Mouse (Mus musculus) myocyte (in vitro differentiated cells): ENCODE results near the gene Cpa2. TPM values are rescaled to one million over a fixed set of nuclear protein-coding genes. Genes with fewer than 3 reads are reported as not detected.

ENCODE experiments used
- H3K27me3 ChIP-seq: one replicate; pipeline ENCODE4 v1.6.1; 2011; ENCODE audit not compliant: control insufficient read depth, insufficient read depth, insufficient read length
- H3K36me3 ChIP-seq: one replicate; pipeline ENCODE4 v1.6.1; 2011; ENCODE audit not compliant: control insufficient read depth, insufficient read depth
- H3K4me2 ChIP-seq: one replicate; pipeline ENCODE4 v1.6.1; 2011; ENCODE audit warnings: low read depth, control low read depth
- H3K4me3 ChIP-seq: one replicate; pipeline ENCODE4 v1.5.1; 2011; ENCODE audit warnings: mild to moderate bottlenecking, control low read depth, moderate library complexity
- H3K79me2 ChIP-seq: one replicate; pipeline ENCODE4 v1.6.1; 2011; ENCODE audit not compliant: control insufficient read depth, insufficient read depth
- H3ac ChIP-seq: one replicate; pipeline ENCODE4 v1.6.1; 2011; ENCODE audit not compliant: control insufficient read depth, insufficient read length
- CEBPB ChIP-seq: IDR thresholded peaks from 2 replicates; pipeline ENCODE4 v1.6.1; 2011; ENCODE audit warnings: mild to moderate bottlenecking, moderate library complexity; ENCODE audit not compliant: poor library complexity, insufficient read depth, severe bottlenecking
- E2F4 ChIP-seq: IDR thresholded peaks from one replicate; pipeline ENCODE4 v1.6.1; 2011; ENCODE audit warnings: mild to moderate bottlenecking, control low read depth, moderate library complexity; ENCODE audit not compliant: insufficient read depth
- MAX ChIP-seq: IDR thresholded peaks from one replicate; pipeline ENCODE4 v1.6.1; 2011; ENCODE audit warnings: low read depth, mild to moderate bottlenecking, control low read depth
- MYOD1 ChIP-seq, 3 experiments: IDR thresholded peaks; one replicate each; pipeline ENCODE4 v1.6.1; 2011; ENCODE audit warnings: control low read depth in 2 of 3, low read depth in 2 of 3, mild to moderate bottlenecking in 2 of 3, moderate library complexity in 1 of 3; ENCODE audit not compliant: insufficient read length in 2 of 3, control insufficient read depth in 1 of 3
- MYOG ChIP-seq, 3 experiments: IDR thresholded peaks; one replicate each; pipeline ENCODE4 v1.6.1; 2011; ENCODE audit warnings: control low read depth in 2 of 3, low read depth in 2 of 3, mild to moderate bottlenecking in 2 of 3; ENCODE audit not compliant: insufficient read length in 2 of 3, control insufficient read depth in 1 of 3, insufficient read depth in 1 of 3
- POLR2A ChIP-seq: IDR thresholded peaks from one replicate; pipeline ENCODE4 v1.6.1; 2011; ENCODE audit warnings: low read depth, mild to moderate bottlenecking, control low read depth, moderate library complexity; ENCODE audit not compliant: insufficient read length
- POLR2AphosphoS2 ChIP-seq: IDR thresholded peaks from one replicate; pipeline ENCODE4 v1.6.1; 2011; ENCODE audit warnings: low read depth, control low read depth; ENCODE audit not compliant: insufficient read length
- REST ChIP-seq: IDR thresholded peaks from one replicate; pipeline ENCODE4 v1.6.1; 2011; ENCODE audit warnings: mild to moderate bottlenecking, control low read depth, moderate library complexity; ENCODE audit not compliant: insufficient read depth, insufficient read length
- SRF ChIP-seq: IDR thresholded peaks from one replicate; pipeline ENCODE4 v1.6.1; 2011; ENCODE audit warnings: low read depth; ENCODE audit not compliant: control insufficient read depth, insufficient read length
- TCF12 ChIP-seq: IDR thresholded peaks from one replicate; pipeline ENCODE4 v1.6.1; 2011; ENCODE audit warnings: mild to moderate bottlenecking, control low read depth; ENCODE audit not compliant: poor library complexity, insufficient read depth, severe bottlenecking
- TCF3 ChIP-seq: IDR thresholded peaks from one replicate; pipeline ENCODE4 v1.6.1; 2011; ENCODE audit warnings: low read depth, control low read depth; ENCODE audit not compliant: insufficient read length
- USF1 ChIP-seq: IDR thresholded peaks from one replicate; pipeline ENCODE4 v1.6.1; 2011; ENCODE audit warnings: low read depth, mild to moderate bottlenecking, control low read depth, moderate library complexity
- polyA plus RNA-seq: library from polyadenylated mRNA; unstranded; fragments of >200 nt; fragmentation: generic; extraction: Trizol; gene quantifications from one replicate; pipeline ENCODE4 v1.2.1, GENCODE M21; 2012; ENCODE audit warnings: missing spikeins

The Cpa2 gene
- polyA plus RNA-seq, 1 experiment: not detected

- Histone ChIP-seq H3ac (no peak overlapping the region), H3K27me3 (no peaks in the 10 kb centered on the region), H3K4me2 (no peak overlapping the region), H3K36me3 (no peaks in the 10 kb centered on the region), H3K79me2 (no peaks in the 10 kb centered on the region), H3K4me3 (no peak overlapping the region)
- TF ChIP-seq TCF3 (no peak), MYOD1 (IDR thresholded peaks at IDR 0.05; ENCODE audit: control insufficient read depth in 1 of 3, insufficient read length in 2 of 3, low read depth in 2 of 3) (no peak), MYOG (IDR thresholded peaks at IDR 0.05; ENCODE audit: control insufficient read depth in 1 of 3, insufficient read depth in 1 of 3, insufficient read length in 2 of 3, low read depth in 2 of 3) (no peak), USF1 (no peak), REST (no peak), E2F4 (no peak), POLR2A (no peak), TCF12 (no peak), MAX (no peak), POLR2AphosphoS2 (no peak)
Measured at GRCm38 (mm10) chr6:30528800-30529199, 12.6 kb upstream of the Cpa2 start.

GRCm38 (mm10) chr6:30535340-30535739 lies 6.0 kb upstream of the Cpa2 start:
- H3K27me3 ChIP-seq: no peaks in the 10 kb centered on the region
- TF ChIP-seq MYOG (IDR thresholded peaks at IDR 0.05; ENCODE audit: control insufficient read depth in 1 of 3, insufficient read depth in 1 of 3, insufficient read length in 2 of 3, low read depth in 2 of 3) (no peak), USF1 (no peak), MAX (no peak), CEBPB (no peak), POLR2A (no peak), POLR2AphosphoS2 (no peak), TCF12 (no peak), SRF (no peak), REST (no peak), E2F4 (no peak), MYOD1 (IDR thresholded peaks at IDR 0.05; ENCODE audit: control insufficient read depth in 1 of 3, insufficient read length in 2 of 3, low read depth in 2 of 3) (no peak), TCF3 (no peak)
- no peaks in the 10 kb centered on the region for H3K36me3 ChIP-seq
- no peaks in the 10 kb centered on the region for H3K79me2 ChIP-seq
- no peak overlapping the region for H3ac ChIP-seq
- H3K4me2 ChIP-seq: no peak overlapping the region
- H3K4me3 ChIP-seq: no peak overlapping the region

- Histone ChIP-seq H3ac (no peak overlapping the region), H3K4me2 (no peak overlapping the region), H3K27me3 (no peaks in the 10 kb centered on the region), H3K36me3 (no peaks in the 10 kb centered on the region), H3K4me3 (no peak overlapping the region), H3K79me2 (no peaks in the 10 kb centered on the region)
- no peak for TF ChIP-seq USF1
- no peak for TF ChIP-seq POLR2A
Measured at GRCm38 (mm10) chr6:30538240-30538639, 3.1 kb upstream of the Cpa2 start.

- Histone ChIP-seq H3K27me3 (no peaks in the 10 kb centered on the region), H3K79me2 (no peaks in the 10 kb centered on the region), H3ac (no peak overlapping the region), H3K4me2 (no peak overlapping the region), H3K4me3 (no peak overlapping the region), H3K36me3 (no peaks in the 10 kb centered on the region)
- TF ChIP-seq TCF12 (no peak), E2F4 (no peak), TCF3 (no peak), CEBPB (no peak), USF1 (no peak), MAX (no peak), MYOG (IDR thresholded peaks at IDR 0.05; ENCODE audit: control insufficient read depth in 1 of 3, insufficient read depth in 1 of 3, insufficient read length in 2 of 3, low read depth in 2 of 3) (no peak), SRF (no peak), REST (no peak), POLR2A (no peak), POLR2AphosphoS2 (no peak), MYOD1 (IDR thresholded peaks at IDR 0.05; ENCODE audit: control insufficient read depth in 1 of 3, insufficient read length in 2 of 3, low read depth in 2 of 3) (no peak)
Measured at GRCm38 (mm10) chr6:30538800-30539199, 2.6 kb upstream of the Cpa2 start.

GRCm38 (mm10) chr6:30542277-30542676 lies 895 bp downstream of the Cpa2 start:
- TF ChIP-seq REST: no peak
- TF ChIP-seq TCF3: no peak
- TF ChIP-seq MYOD1 (IDR thresholded peaks at IDR 0.05; ENCODE audit: control insufficient read depth in 1 of 3, insufficient read length in 2 of 3, low read depth in 2 of 3): no peak
- TF ChIP-seq SRF: no peak
- no peak for TF ChIP-seq USF1
- TF ChIP-seq MAX: no peak
- TF ChIP-seq POLR2A: no peak
- no peak for TF ChIP-seq E2F4
- Histone ChIP-seq H3K4me2 (no peak overlapping the region), H3K36me3 (no peaks in the 10 kb centered on the region), H3K4me3 (no peak overlapping the region), H3K27me3 (no peaks in the 10 kb centered on the region), H3ac (no peak overlapping the region), H3K79me2 (no peaks in the 10 kb centered on the region)
